Comparison of ENCODE assay signal across 15 mouse cellular contexts in the genomic region with DNA sequence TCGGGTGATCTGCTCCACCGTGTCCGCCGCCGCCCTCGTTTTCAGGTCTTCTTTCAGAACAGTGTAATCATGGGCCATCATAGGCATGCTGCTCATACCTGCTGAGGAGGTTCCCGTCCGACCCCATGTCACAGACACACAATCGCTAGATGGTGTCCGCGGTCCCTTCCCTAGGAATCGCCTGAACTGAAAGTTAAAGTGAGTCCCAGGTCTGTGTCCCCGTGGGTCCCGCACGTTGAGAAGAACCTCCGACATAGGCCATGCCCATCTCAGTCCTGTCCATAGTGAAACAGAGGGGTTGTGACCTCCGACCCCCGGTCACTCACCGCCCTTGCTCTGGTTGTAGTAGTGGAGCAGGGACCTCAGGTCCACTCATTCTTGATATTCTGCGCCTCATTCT. TPM values are rescaled to one million over a fixed set of nuclear protein-coding genes. Genes with fewer than 3 reads are reported as not detected.
A peak's percentile ranks its signal among the peaks of the same experiment; 100 is the strongest.
DNase-seq lines count a peak whose midpoint lies in the region; ATAC-seq lines count a peak whose summit lies in the region.
"Had no signal": no experiment of that assay in that cellular context is flagged by ENCODE, and none has a peak within 500 bp of the region (broad histone marks: within the 10 kb centered on the region; RNA-seq: fewer than 3 reads in every experiment).

No protein-coding gene starts in this region.

- peaks cover 9% of the 10 kb centered on the region for H3K4me1 ChIP-seq in forebrain, embryonic 10.5 days
- H3K4me1 ChIP-seq in forebrain, embryonic 12.5 days, result 0 out of 2 replicates have a peak, but pooled peaks cover 2% of the 10 kb centered on the region
- H3K4me1 ChIP-seq in limb, embryonic 11.5 days (ENCODE audit: control insufficient read depth, insufficient read depth, low read length), result no peaks in the 10 kb centered on the region
- H3K4me1 ChIP-seq in limb, embryonic 10.5 days, result peaks cover 5% of the 10 kb centered on the region; the same call in 1 of the 2 replicates
- no peaks in the 10 kb centered on the region for H3K4me1 ChIP-seq in hindbrain, embryonic 12.5 days
- H3K4me1 ChIP-seq in midbrain, embryonic 16.5 days (ENCODE audit: control insufficient read depth, insufficient read depth, low read length), result 0 out of 2 replicates have a peak, but pooled peaks cover 2% of the 10 kb centered on the region

- H3K36me3 ChIP-seq in forebrain, embryonic 10.5 days (replicated peaks), result no peaks in the 10 kb centered on the region
- no peaks in the 10 kb centered on the region for H3K36me3 ChIP-seq in forebrain, embryonic 12.5 days (replicated peaks)
- no peaks in the 10 kb centered on the region for H3K36me3 ChIP-seq in limb, embryonic 11.5 days (ENCODE audit: control insufficient read depth, insufficient read depth, low read length)
- H3K36me3 ChIP-seq in limb, embryonic 10.5 days, result no peaks in the 10 kb centered on the region
- H3K36me3 ChIP-seq in hindbrain, embryonic 12.5 days, result no peaks in the 10 kb centered on the region
- H3K36me3 ChIP-seq in midbrain, embryonic 16.5 days (ENCODE audit: control insufficient read depth, insufficient read depth, low read length), result no peaks in the 10 kb centered on the region
- H3K36me3 ChIP-seq: G1E had no signal

- no peak overlapping the region for H3K9ac ChIP-seq in forebrain, embryonic 12.5 days
- H3K9ac ChIP-seq in limb, embryonic 11.5 days (ENCODE audit: low read length), result no peak overlapping the region
- no peak overlapping the region for H3K9ac ChIP-seq in hindbrain, embryonic 12.5 days
- no peak overlapping the region for H3K9ac ChIP-seq in midbrain, embryonic 16.5 days (ENCODE audit: low read depth, low read length)

- H3K27me3 ChIP-seq in forebrain, embryonic 10.5 days (ENCODE audit: poor library complexity, severe bottlenecking), result peaks cover 97% of the 10 kb centered on the region
- peaks cover 69% of the 10 kb centered on the region for H3K27me3 ChIP-seq in forebrain, embryonic 12.5 days
- peaks cover 45% of the 10 kb centered on the region for H3K27me3 ChIP-seq in limb, embryonic 11.5 days (ENCODE audit: control insufficient read depth, insufficient read depth, low read length)
- peaks cover 98% of the 10 kb centered on the region for H3K27me3 ChIP-seq in limb, embryonic 10.5 days (ENCODE audit: low read depth, poor library complexity, severe bottlenecking)
- peaks cover 78% of the 10 kb centered on the region for H3K27me3 ChIP-seq in hindbrain, embryonic 12.5 days
- peaks cover 41% of the 10 kb centered on the region for H3K27me3 ChIP-seq in midbrain, embryonic 16.5 days (ENCODE audit: control insufficient read depth, insufficient read depth, low read depth, low read length)

- DNase-seq in forebrain, embryonic 10.5 days (ENCODE audit: extremely low spot score, low spot score), result no peak
- DNase-seq in limb, embryonic 11.5 days (ENCODE audit: low spot score), result peak; percentile 22
- DNase-seq in limb, embryonic 10.5 days (ENCODE audit: low spot score), result no peak
- DNase-seq in left cerebral cortex, adult 9 months (ENCODE audit: low spot score in 2 of 2), result no peak
- no peak for DNase-seq in frontal cortex, postnatal 10 days (ENCODE audit: low spot score in 2 of 2)
- DNase-seq: adrenal gland, postnatal 36 days; kidney, adult 18-20 months; lung, postnatal 36 days; thymus, postnatal 14 days had no signal

- no peak overlapping the region for H3K27ac ChIP-seq in forebrain, embryonic 10.5 days
- no peak overlapping the region for H3K27ac ChIP-seq in forebrain, embryonic 12.5 days
- H3K27ac ChIP-seq in limb, embryonic 11.5 days (replicated peaks; ENCODE audit: low read depth, low read length), result no peak overlapping the region
- no peak overlapping the region for H3K27ac ChIP-seq in limb, embryonic 10.5 days
- no peak overlapping the region for H3K27ac ChIP-seq in hindbrain, embryonic 12.5 days
- no peak overlapping the region for H3K27ac ChIP-seq in midbrain, embryonic 16.5 days (ENCODE audit: low read length)

- no peaks in the 10 kb centered on the region for H3K9me3 ChIP-seq in forebrain, embryonic 10.5 days
- H3K9me3 ChIP-seq in forebrain, embryonic 12.5 days, result no peaks in the 10 kb centered on the region
- no peaks in the 10 kb centered on the region for H3K9me3 ChIP-seq in limb, embryonic 11.5 days (ENCODE audit: control insufficient read depth, low read length)
- H3K9me3 ChIP-seq in limb, embryonic 10.5 days (replicated peaks), result no peaks in the 10 kb centered on the region
- no peaks in the 10 kb centered on the region for H3K9me3 ChIP-seq in hindbrain, embryonic 12.5 days (replicated peaks)
- no peaks in the 10 kb centered on the region for H3K9me3 ChIP-seq in midbrain, embryonic 16.5 days (replicated peaks; ENCODE audit: control insufficient read depth, low read length, poor library complexity, severe bottlenecking)
- H3K9me3 ChIP-seq: G1E had no signal

- ATAC-seq in forebrain, embryonic 12.5 days (ENCODE audit: low FRiP score), result no peak
- no peak for ATAC-seq in limb, embryonic 11.5 days (ENCODE audit: insufficient number of reproducible peaks, low FRiP score, low TSS enrichment, low read depth)
- no peak for ATAC-seq in hindbrain, embryonic 12.5 days (ENCODE audit: low FRiP score)
- no peak for ATAC-seq in midbrain, embryonic 16.5 days

- WGBS in forebrain, embryonic 10.5 days, result 2% methylated on average over 20 of the region's 20 CpGs
- 2% methylated on average over 20 of the region's 20 CpGs for WGBS in forebrain, embryonic 12.5 days
- 4% methylated on average over 20 of the region's 20 CpGs for whole genome bisulfite sequencing in limb, embryonic 11.5 days
- WGBS in limb, embryonic 10.5 days, result 5% methylated on average over 20 of the region's 20 CpGs
- WGBS in hindbrain, embryonic 12.5 days, result 2% methylated on average over 20 of the region's 20 CpGs
- 2% methylated on average over 20 of the region's 20 CpGs for WGBS in midbrain, embryonic 16.5 days

- no peak overlapping the region for H3K4me2 ChIP-seq in forebrain, embryonic 12.5 days
- no peak overlapping the region for H3K4me2 ChIP-seq in limb, embryonic 11.5 days (ENCODE audit: low read depth, severe bottlenecking)
- H3K4me2 ChIP-seq in hindbrain, embryonic 12.5 days (replicated peaks), result peak overlapping the region; percentile 27
- peak overlapping the region; percentile 21 for H3K4me2 ChIP-seq in midbrain, embryonic 16.5 days (ENCODE audit: low read length)
- H3K4me2 ChIP-seq: liver, embryonic 11.5 days had no signal

- H3K4me3 ChIP-seq in forebrain, embryonic 10.5 days, result peak overlapping the region; percentile 13
- no peak overlapping the region for H3K4me3 ChIP-seq in forebrain, embryonic 12.5 days (replicated peaks)
- H3K4me3 ChIP-seq in limb, embryonic 11.5 days (ENCODE audit: low read depth, low read length), result no peak overlapping the region
- no peak overlapping the region for H3K4me3 ChIP-seq in limb, embryonic 10.5 days
- no peak overlapping the region for H3K4me3 ChIP-seq in hindbrain, embryonic 12.5 days
- H3K4me3 ChIP-seq in midbrain, embryonic 16.5 days (ENCODE audit: low read depth, low read length), result 0 out of 2 replicates have a peak overlapping the region, but pooled peaks have one; percentile 7

RNA-seq across cellular contexts. Expression of a gene that starts 25.5 kb away (rescaled TPM):
- not detected in 2 replicates for polyA plus RNA-seq in forebrain, embryonic 10.5 days (2016; fragmentation: Nextera tagmentation; extraction: Ambion mirVana)
- polyA plus RNA-seq in forebrain, embryonic 12.5 days (2016; fragmentation: Nextera tagmentation; extraction: Ambion mirVana), result not detected in 2 replicates
- not detected in 2 replicates for polyA plus RNA-seq in limb, embryonic 11.5 days (2014; fragmentation: Nextera tagmentation; extraction: Ambion mirVana)
- polyA plus RNA-seq in limb, embryonic 10.5 days (2016; fragmentation: Nextera tagmentation; extraction: Ambion mirVana), result not detected in 2 replicates
- not detected in 2 replicates for polyA plus RNA-seq in hindbrain, embryonic 12.5 days (2016; fragmentation: Nextera tagmentation; extraction: Ambion mirVana)
- polyA plus RNA-seq in midbrain, embryonic 16.5 days (2015; fragmentation: Nextera tagmentation; extraction: Ambion mirVana), result not detected in 2 replicates
- polyA plus RNA-seq: G1E; gonadal fat pad, adult 2 months; liver, embryonic 11.5 days had no signal

RNA-seq across cellular contexts. Expression of a gene that starts 42.3 kb away (rescaled TPM):
- 94.4 and 98.2 TPM in 2 replicates for polyA plus RNA-seq in forebrain, embryonic 10.5 days (2016; fragmentation: Nextera tagmentation; extraction: Ambion mirVana)
- 75.8 and 84.7 TPM in 2 replicates for polyA plus RNA-seq in forebrain, embryonic 12.5 days (2016; fragmentation: Nextera tagmentation; extraction: Ambion mirVana)
- polyA plus RNA-seq in limb, embryonic 11.5 days (2014; fragmentation: Nextera tagmentation; extraction: Ambion mirVana), result 80.9 and 85.7 TPM in 2 replicates
- 82.4 and 96.0 TPM in 2 replicates for polyA plus RNA-seq in limb, embryonic 10.5 days (2016; fragmentation: Nextera tagmentation; extraction: Ambion mirVana)
- 75.5 and 89.2 TPM in 2 replicates for polyA plus RNA-seq in hindbrain, embryonic 12.5 days (2016; fragmentation: Nextera tagmentation; extraction: Ambion mirVana)
- 122 and 135 TPM in 2 replicates for polyA plus RNA-seq in midbrain, embryonic 16.5 days (2015; fragmentation: Nextera tagmentation; extraction: Ambion mirVana)

RNA-seq across cellular contexts. Expression of a gene that starts 47.2 kb away (rescaled TPM):
- not detected in 2 replicates for polyA plus RNA-seq in forebrain, embryonic 10.5 days (2016; fragmentation: Nextera tagmentation; extraction: Ambion mirVana)
- polyA plus RNA-seq in forebrain, embryonic 12.5 days (2016; fragmentation: Nextera tagmentation; extraction: Ambion mirVana), result not detected in 2 replicates
- not detected in 2 replicates for polyA plus RNA-seq in limb, embryonic 11.5 days (2014; fragmentation: Nextera tagmentation; extraction: Ambion mirVana)
- polyA plus RNA-seq in limb, embryonic 10.5 days (2016; fragmentation: Nextera tagmentation; extraction: Ambion mirVana), result not detected in 2 replicates
- not detected in 2 replicates for polyA plus RNA-seq in hindbrain, embryonic 12.5 days (2016; fragmentation: Nextera tagmentation; extraction: Ambion mirVana)
- polyA plus RNA-seq in midbrain, embryonic 16.5 days (2015; fragmentation: Nextera tagmentation; extraction: Ambion mirVana), result not detected in 2 replicates
- polyA plus RNA-seq: G1E had no signal

RNA-seq across cellular contexts. Expression of a gene that starts 56.5 kb away (rescaled TPM):
- 20.5 and 23.9 TPM in 2 replicates for polyA plus RNA-seq in forebrain, embryonic 10.5 days (2016; fragmentation: Nextera tagmentation; extraction: Ambion mirVana)
- 22.2 and 23.3 TPM in 2 replicates for polyA plus RNA-seq in forebrain, embryonic 12.5 days (2016; fragmentation: Nextera tagmentation; extraction: Ambion mirVana)
- 17.9 and 22.2 TPM in 2 replicates for polyA plus RNA-seq in limb, embryonic 11.5 days (2014; fragmentation: Nextera tagmentation; extraction: Ambion mirVana)
- 20.1 and 24.2 TPM in 2 replicates for polyA plus RNA-seq in limb, embryonic 10.5 days (2016; fragmentation: Nextera tagmentation; extraction: Ambion mirVana)
- polyA plus RNA-seq in hindbrain, embryonic 12.5 days (2016; fragmentation: Nextera tagmentation; extraction: Ambion mirVana), result 26.0 and 28.6 TPM in 2 replicates
- 26.2 and 28.6 TPM in 2 replicates for polyA plus RNA-seq in midbrain, embryonic 16.5 days (2015; fragmentation: Nextera tagmentation; extraction: Ambion mirVana)

Comparison
In these comparisons a context has a peak if more than half of its experiments do, and no peak if none do; other contexts are left out.
1. H3K4me3 ChIP-seq: peak in forebrain, embryonic 10.5 days (single experiment) and midbrain, embryonic 16.5 days (single experiment); none in forebrain, embryonic 12.5 days (single experiment), limb, embryonic 11.5 days (single experiment), limb, embryonic 10.5 days (single experiment) and hindbrain, embryonic 12.5 days (single experiment).
2. H3K4me2 ChIP-seq: peak in hindbrain, embryonic 12.5 days (single experiment) and midbrain, embryonic 16.5 days (single experiment); none in forebrain, embryonic 12.5 days (single experiment) and limb, embryonic 11.5 days (single experiment).